Mouse (Mus musculus) brain, embryonic 18.5 days (tissue): ENCODE data around the gene Gm20388.

Experiments
- DNase-seq: peaks from one replicate; pipeline ENCODE4 v3.0.0-alpha.2; 2012; ENCODE audit warnings: low read depth, low spot score

Gene Gm20388

DNA sequence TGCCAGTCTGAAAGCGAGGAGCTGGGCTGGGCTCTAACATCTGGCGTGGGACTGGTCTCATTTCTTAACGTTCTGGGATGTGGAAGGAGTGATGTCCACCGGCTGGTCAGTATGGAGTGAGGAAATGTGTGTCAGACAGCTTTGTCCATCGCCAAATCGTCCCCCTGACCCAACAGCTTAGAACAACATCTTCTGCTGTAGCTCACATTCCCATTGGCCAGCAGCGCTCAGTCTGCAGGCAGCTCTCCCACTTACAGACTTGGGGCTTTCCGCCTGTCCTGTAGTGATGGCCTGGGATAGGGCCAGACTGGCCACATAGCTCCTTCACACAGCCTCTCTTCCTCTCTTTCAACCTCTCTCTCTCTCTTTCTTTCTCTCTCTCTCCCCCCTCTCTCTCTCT lies 1568.5 kb downstream of the Gm20388 start:
- DNase-seq: no peak

DNA sequence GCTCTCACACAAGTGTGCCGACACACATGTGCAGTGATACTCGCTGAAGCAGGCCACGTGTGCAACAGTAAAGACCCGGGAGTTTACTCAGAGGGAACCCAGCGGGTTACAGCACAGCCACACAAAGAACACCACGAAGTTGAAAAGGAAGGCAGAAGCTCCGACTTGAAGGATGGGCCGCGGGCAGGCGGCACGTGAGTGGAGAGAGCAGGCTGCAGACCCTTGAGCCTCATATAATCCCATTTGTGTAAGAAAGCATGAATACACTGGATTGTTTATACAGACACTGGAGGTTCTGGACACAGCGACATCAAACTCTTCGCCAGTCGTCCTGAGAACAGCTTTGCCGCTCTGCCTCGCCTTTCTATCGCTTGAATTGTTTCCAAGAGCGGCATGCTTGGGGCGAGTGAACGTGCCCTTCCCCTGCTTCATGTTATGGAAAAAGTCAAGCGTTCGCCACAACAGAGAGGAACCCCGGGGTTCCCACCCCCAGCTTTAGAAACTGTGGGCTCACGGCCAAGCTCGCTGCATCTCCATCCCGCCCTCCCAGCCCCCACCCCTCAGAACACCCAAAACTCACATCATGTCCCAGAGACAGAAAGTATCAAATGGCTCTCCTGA lies 1569.9 kb downstream of the Gm20388 start:
- DNase-seq: no peak

DNA sequence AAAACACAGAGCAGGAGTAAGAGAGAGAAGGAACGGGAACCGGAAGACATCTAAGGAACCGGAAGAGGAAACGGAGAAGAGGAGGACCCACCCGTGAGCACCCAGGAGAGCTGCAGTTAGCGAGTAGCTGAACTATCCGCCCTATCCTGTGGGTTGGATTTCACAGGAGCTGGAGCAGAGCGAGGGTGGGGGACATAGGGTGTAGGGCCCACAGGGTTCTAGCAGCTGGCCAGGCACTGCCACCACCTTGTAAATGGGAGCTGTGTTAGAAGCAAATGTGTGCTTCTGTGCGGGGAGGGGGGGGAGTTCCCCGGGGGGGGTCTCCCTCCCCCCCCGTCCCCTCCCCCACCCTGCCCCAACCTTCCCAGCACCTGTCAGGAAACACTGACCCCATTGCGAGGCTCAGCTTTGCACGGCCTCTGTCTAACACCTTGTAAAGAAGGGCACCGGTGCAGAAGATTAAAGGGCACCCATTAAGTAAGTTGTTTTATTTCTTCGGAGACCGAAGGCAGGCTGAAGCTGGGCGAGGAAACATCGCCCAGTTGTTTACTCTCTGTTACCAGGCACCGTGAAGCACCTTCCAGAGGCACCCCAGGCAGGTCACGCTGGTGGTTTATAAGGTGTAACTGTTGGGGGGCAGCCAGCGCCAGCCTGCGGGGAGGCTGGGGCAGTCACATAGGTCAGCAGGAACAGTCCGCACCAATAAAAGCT lies 1573.6 kb downstream of the Gm20388 start:
- DNase-seq: no peak

DNA sequence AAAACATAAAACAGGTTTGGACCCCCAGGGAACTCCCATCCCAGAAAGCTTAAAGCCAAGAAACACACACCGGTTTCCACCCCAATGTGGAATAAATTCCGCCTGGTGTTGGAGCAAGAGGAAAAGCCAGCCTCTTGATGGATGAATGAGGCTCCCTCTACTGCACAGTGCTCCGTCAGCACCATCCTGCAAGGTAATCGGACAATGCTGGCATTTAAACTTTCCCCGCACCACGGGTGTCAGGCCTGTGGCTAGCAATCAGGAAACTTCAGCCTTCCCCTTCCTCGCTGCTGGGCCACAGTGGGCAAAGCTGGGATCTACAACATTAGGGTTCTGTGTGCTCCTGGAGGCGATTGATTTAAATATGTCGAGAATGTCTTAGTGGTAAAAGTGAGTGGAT lies 1581.0 kb downstream of the Gm20388 start:
- DNase-seq: no peak

DNA sequence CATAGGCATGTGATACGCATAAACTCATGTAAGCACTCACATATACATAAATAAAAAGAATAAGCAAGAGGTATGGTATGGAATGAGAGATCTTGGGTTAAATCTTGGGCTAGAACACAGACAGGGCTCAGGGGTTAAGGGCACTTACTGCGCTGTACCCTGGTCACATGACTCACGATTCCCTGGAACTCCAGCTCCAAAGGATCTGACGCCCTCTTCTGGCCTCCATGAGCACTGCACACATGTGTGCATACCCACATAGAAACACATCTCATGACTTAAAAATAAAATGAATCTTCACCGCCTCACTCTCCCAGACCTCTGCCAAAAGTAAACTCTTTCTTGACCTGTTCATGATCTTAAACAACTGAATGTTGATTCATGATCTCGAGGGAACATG lies 1587.0 kb downstream of the Gm20388 start:
- DNase-seq: no peak

DNA sequence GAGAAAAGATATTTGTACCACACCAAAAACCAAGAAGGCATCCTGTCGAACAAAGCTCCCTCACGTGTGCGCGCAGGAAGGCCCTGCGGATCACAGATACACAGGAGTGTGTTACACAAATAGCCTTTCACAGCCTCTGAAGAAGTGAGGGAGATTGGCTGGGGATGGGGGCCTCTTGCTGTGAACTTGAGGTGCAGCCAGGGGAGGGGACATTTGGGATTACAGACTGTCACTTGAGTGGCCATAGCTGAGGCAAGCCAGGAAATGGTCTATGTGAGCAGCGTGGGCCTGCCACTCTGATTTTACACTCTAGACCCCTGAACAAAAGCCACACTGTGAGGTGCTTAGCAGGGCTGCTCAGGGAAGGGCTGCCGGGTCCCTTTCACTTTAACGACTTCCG lies 1601.1 kb downstream of the Gm20388 start:
- no peak for DNase-seq

- DNase-seq: peak; percentile 36
Measured at GRCm38 (mm10) chr8:121513429-121513828, 1602.8 kb downstream of the Gm20388 start.

GRCm38 (mm10) chr8:121525111-121525818 lies 1614.6 kb downstream of the Gm20388 start:
- DNase-seq: no peak

GRCm38 (mm10) chr8:121526811-121527550 lies 1616.3 kb downstream of the Gm20388 start:
- DNase-seq: no peak

GRCm38 (mm10) chr8:121527751-121528150 lies 1617.1 kb downstream of the Gm20388 start:
- DNase-seq: no peak

DNA sequence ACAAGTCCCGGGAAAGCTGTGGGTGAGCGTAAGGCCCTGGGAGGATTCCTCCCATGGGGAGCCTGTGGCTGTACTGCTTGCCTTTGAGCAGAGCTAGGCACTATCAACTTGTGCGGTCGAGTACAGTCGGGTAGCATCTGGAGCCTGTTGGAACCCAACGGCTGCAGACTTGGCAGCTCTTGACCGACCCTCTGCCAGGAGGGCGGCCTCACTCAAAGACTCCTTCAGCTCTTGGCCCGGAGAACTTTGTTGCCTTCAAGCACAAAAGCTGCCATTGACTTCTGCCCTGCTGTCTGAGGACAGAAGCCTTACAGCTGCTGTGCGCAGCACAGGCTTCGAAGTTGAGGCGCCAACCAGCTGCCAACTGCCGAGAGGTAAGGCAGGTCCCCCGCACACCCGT lies 1618.1 kb downstream of the Gm20388 start:
- no peak for DNase-seq

- no peak for DNase-seq
Measured at GRCm38 (mm10) chr8:121530639-121531038, 1620.0 kb downstream of the Gm20388 start.

DNA sequence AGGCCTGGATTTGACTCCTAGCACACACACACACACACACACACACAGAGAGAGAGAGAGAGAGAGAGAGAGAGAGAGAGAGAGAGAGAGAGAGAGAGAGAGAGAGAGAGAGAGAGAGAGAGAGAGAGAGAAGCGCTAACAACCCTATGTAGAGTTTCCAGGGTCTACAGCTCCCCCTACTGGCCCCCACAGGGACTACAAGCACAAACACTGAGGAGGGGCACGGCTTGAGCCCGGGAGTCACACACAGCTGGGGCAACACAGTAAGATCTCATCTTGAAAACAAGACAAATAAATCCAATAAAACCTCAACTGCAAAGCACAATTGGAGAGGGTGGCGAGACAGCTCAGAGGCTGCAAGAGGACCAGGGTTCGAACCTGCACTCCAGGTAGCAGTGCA lies 1621.7 kb downstream of the Gm20388 start:
- no peak for DNase-seq

DNA sequence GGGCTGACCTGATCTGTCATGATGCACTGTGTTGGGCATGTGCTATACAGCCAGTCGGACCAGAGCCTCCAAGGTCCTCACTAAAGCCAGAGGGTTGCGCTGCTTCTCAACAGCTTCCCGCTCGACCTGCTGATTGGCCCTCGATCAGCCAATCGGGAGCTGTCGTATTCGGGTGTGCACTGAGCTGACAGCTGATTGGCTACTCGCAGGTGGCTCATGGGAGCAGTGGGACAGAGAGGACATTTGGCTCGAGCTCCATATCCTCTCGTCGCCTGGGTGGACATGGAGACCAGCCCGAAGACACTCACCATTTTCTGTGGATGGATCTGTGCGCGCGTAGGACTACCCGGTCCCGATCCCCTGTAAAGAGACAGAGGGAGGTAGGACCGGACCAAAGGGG lies 1631.2 kb downstream of the Gm20388 start:
- no peak for DNase-seq

DNA sequence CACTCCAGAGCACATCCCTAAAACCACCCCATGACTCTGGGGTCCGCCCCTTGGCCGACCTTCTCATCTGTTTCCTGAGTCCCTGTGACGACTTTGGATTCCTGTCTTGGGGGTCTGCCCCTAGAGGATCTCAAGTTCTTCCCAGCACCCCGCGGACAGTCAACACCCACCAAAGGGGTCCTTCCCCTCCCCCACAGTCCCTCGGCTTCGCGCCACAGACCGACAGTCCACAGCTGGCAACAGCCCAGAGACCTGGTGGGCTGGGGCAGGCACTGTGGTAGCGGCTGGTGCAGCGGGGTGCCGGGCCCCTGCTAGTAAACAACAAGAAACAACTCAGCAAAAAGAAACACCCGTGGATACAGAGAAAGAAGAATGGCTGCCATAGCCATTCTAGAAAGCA lies 1632.3 kb downstream of the Gm20388 start:
- no peak for DNase-seq

- DNase-seq: no peak
Measured at GRCm38 (mm10) chr8:121544276-121544785, 1633.7 kb downstream of the Gm20388 start, which contains the start of gene 1700018B08Rik. TSS of gene 1700018B08Rik (minus strand) at chr8:121544320.

GRCm38 (mm10) chr8:121544936-121545335 lies 1634.3 kb downstream of the Gm20388 start:
- no peak for DNase-seq

DNA sequence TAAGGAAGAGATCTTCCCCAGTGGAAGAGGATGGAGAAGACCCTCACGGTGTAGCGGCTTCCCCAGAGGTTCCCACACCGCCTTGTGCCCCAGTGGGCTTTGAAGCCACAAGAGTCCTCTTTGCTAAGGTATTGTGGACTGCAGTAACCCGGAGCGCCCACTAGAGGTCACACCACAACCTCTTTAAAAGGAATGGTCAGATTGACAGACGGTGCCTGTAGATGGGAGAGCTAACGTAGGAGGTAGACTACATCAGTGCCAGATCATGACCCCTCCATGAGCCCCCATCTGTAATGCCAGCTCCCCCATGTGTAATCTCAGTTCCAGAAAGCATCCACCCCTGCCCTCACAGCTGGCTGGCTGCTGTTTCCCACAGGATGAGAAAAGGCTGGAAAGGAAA lies 1636.5 kb downstream of the Gm20388 start:
- peak; percentile 22 for DNase-seq

- no peak for DNase-seq
Measured at GRCm38 (mm10) chr8:121550056-121550455, 1639.4 kb downstream of the Gm20388 start.

DNA sequence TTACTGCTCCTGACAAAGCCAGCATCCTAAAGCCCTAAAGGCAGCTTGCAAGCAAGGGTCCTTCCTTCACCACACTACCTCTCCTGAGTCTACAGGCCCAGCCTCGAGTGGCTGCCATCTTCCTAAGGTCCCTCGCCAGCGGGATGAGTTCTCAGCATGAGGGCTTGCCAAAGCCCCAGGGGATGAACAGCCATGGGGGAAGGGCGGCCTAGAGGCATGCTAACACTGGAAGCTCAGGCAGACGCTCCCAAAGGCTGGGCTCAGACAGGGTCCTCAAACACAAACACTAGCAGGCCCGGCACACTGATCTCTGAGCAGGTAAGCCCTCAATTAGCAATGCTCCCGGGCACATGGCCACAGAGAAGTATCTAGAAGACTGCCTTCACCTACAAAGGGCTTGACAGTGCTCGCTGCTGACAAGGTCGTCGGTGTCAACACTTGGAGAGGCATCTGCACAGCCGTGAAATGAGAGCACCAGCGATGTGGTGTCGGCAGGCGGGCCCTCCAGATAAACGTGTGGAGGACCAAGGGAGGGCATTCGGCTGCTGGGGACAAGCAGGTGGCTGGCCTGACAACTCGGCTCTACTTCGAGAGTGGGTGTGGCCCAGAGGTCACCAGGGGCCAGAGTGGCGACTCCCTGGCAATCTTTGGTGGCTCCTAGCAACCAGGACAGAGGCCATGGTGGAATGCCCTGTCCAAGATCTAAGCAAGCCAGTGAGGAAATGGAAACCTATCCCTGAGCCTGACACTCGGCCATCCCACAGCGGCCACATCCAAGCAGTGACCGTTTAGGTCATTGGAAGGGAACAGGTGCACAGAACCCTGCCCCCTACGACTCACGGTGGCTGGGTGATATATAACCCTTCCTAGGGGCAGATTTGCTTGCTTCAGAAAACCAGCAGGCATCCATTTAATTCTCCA lies 1640.7 kb downstream of the Gm20388 start:
- no peak for DNase-seq

DNA sequence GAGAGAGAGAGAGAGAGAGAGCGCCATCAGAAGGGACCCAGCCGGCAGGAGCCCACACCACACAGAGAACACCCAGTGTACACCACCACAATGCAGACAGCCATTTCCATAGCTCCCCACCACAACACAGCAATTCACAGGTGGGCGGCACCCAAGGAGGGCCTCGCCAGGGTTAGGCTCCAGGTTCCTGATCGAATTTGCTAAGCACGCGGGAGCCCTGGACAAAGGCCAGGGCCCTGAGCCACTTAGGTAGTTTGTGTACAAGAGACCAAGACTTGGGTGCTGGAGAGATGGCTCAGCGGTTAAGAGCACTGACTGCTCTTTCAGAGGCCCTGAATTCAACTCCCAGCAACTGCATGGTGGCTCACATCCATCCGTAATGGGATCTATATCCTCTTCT lies 1641.9 kb downstream of the Gm20388 start:
- no peak for DNase-seq
